Mouse (Mus musculus) midbrain, embryonic 11.5 days (tissue): Measurements from ENCODE around the gene Gm5415. TPM values are rescaled to one million over a fixed set of nuclear protein-coding genes. Genes with fewer than 3 reads are reported as not detected.
"Not testable (repeated sequence)": the region's sequence is repeated elsewhere in the genome, so short reads cannot be mapped to it uniquely, and the experiment has no call there.

Experiments
- ATAC-seq: fragments of 200-750 bp; cut with Nextera tagmentation; 2 replicates; pipeline ENCODE4 v1.8.0; 2017; ENCODE audit warnings: moderate TSS enrichment, moderate library complexity; ENCODE audit not compliant: low FRiP score
- DNase-seq: peaks from one replicate; pipeline ENCODE4 v3.0.0; 2015; ENCODE audit warnings: low spot score; ENCODE audit errors: missing footprints
- H3K27ac ChIP-seq: fragments of 300-500 bp; sonication (generic); 2 replicates; pipeline ENCODE4 v1.5.1; 2014; ENCODE audit warnings: low read depth, low read length
- H3K27me3 ChIP-seq: fragments of 300-500 bp; sonication (generic); 2 replicates; pipeline ENCODE4 v1.6.1; 2014; ENCODE audit warnings: mild to moderate bottlenecking, low read length, moderate library complexity, mixed read lengths; ENCODE audit not compliant: control insufficient read depth, insufficient read depth
- H3K36me3 ChIP-seq: fragments of 300-500 bp; sonication (generic); 2 replicates; pipeline ENCODE4 v1.6.1; 2014; ENCODE audit warnings: mild to moderate bottlenecking, low read length, moderate library complexity, mixed read lengths; ENCODE audit not compliant: control insufficient read depth, insufficient read depth
- H3K4me1 ChIP-seq: fragments of 300-500 bp; sonication (generic); 2 replicates; pipeline ENCODE4 v1.6.1; 2014; ENCODE audit warnings: low read length; ENCODE audit not compliant: control insufficient read depth, insufficient read depth
- H3K4me2 ChIP-seq: fragments of 300-500 bp; sonication (generic); 2 replicates; pipeline ENCODE4 v1.6.1; 2014; ENCODE audit warnings: mild to moderate bottlenecking, moderate library complexity
- H3K4me3 ChIP-seq: fragments of 300-500 bp; sonication (generic); 2 replicates; pipeline ENCODE4 v1.5.1; 2014; ENCODE audit warnings: low read depth, low read length
- H3K9ac ChIP-seq: fragments of 300-500 bp; sonication (generic); 2 replicates; pipeline ENCODE4 v1.6.1; 2014; ENCODE audit warnings: low read length
- H3K9me3 ChIP-seq: fragments of 300-500 bp; sonication (generic); 2 replicates; pipeline ENCODE4 v1.6.1; 2016; ENCODE audit warnings: low read length; ENCODE audit not compliant: control insufficient read depth
- WGBS: fragments of 180-500 bp; shearing (Covaris S2); extraction: QIAGEN DNeasy Blood & Tissue Kit; methylation state at CpG from one replicate; pipeline ENCODE4 v1.1.7; 2014; 5-methylcytosine and 5-hydroxymethylcytosine counted together
- polyA plus RNA-seq: library from polyadenylated mRNA; unstranded; fragments of >200 nt; fragmentation: Nextera tagmentation; extraction: Ambion mirVana; gene quantifications from 2 replicates; pipeline ENCODE4 v1.2.1, GENCODE M21; 2014

Gm5415 gene
- polyA plus RNA-seq = 0.04 and 0.10 TPM in 2 replicates

- ATAC-seq, H3K27ac ChIP-seq, H3K9ac ChIP-seq, DNase-seq, H3K27me3 ChIP-seq, H3K4me1 ChIP-seq, H3K4me3 ChIP-seq, H3K4me2 ChIP-seq, H3K9me3 ChIP-seq, H3K36me3 ChIP-seq: not testable (repeated sequence)
- 79% methylated on average over 2 of the region's 7 CpGs for WGBS
Measured at GRCm38 (mm10) chr1:32547194-32547593, at the start of gene Gm5415. TSS of gene Gm5415 (minus strand) at chr1:32547294.

- ATAC-seq = no peak
- Histone ChIP-seq H3K4me2 (no peak overlapping the region), H3K9me3 (no peaks in the 10 kb centered on the region), H3K9ac (no peak overlapping the region), H3K27me3 (no peaks in the 10 kb centered on the region), H3K4me1 (no peaks in the 10 kb centered on the region), H3K36me3 (no peaks in the 10 kb centered on the region), H3K4me3 (no peak overlapping the region), H3K27ac (no peak overlapping the region)
- DNase-seq = peak; percentile 60
- 94% methylated on average over 2 of the region's 2 CpGs for WGBS
Measured at GRCm38 (mm10) chr1:32568901-32569300, 21.8 kb upstream of the Gm5415 start.

GRCm38 (mm10) chr1:32553925-32554324 is 6.8 kb upstream of the Gm5415 start:
- WGBS = 69% methylated on average over 4 of the region's 4 CpGs
- DNase-seq (no peak), ATAC-seq (no peak)

GRCm38 (mm10) chr1:32553459-32553858 is 6.4 kb upstream of the Gm5415 start:
- Histone ChIP-seq H3K9ac (no peak overlapping the region), H3K4me1 (no peaks in the 10 kb centered on the region), H3K36me3 (no peaks in the 10 kb centered on the region), H3K27ac (no peak overlapping the region), H3K27me3 (no peaks in the 10 kb centered on the region), H3K4me3 (no peak overlapping the region), H3K4me2 (no peak overlapping the region), H3K9me3 (no peaks in the 10 kb centered on the region)
- 91% methylated on average over 3 of the region's 3 CpGs for WGBS
- ATAC-seq (no peak), DNase-seq (no peak)

More at GRCm38 (mm10) chr1:32553925-32554324, 6.8 kb upstream of the Gm5415 start:
- Histone ChIP-seq H3K27me3 (no peaks in the 10 kb centered on the region), H3K4me1 (no peaks in the 10 kb centered on the region), H3K9me3 (no peaks in the 10 kb centered on the region), H3K4me3 (no peak overlapping the region), H3K27ac (no peak overlapping the region), H3K36me3 (no peaks in the 10 kb centered on the region), H3K4me2 (no peak overlapping the region), H3K9ac (no peak overlapping the region)

GRCm38 (mm10) chr1:32503381-32503780 is 43.7 kb downstream of the Gm5415 start:
- Histone ChIP-seq H3K4me3 (no peak overlapping the region), H3K9ac (no peak overlapping the region), H3K4me1 (no peaks in the 10 kb centered on the region), H3K4me2 (no peak overlapping the region), H3K27ac (no peak overlapping the region), H3K36me3 (no peaks in the 10 kb centered on the region), H3K27me3 (no peaks in the 10 kb centered on the region), H3K9me3 (no peaks in the 10 kb centered on the region)
- 95% methylated on average over 6 of the region's 6 CpGs for WGBS
- no peak for DNase-seq
- ATAC-seq = no peak
